Mouse (Mus musculus) lung, embryonic 15.5 days (tissue): ENCODE results near the gene Thap3. TPM values are rescaled to one million over a fixed set of nuclear protein-coding genes. Genes with fewer than 3 reads are reported as not detected.

Experiments used
- ATAC-seq: fragments of 200-750 bp; cut with Nextera tagmentation; 2 replicates; pipeline ENCODE4 v1.8.0; 2017; ENCODE audit warnings: moderate number of reproducible peaks, borderline replicate concordance; ENCODE audit not compliant: low FRiP score, low TSS enrichment; ENCODE audit errors: extremely low read depth
- H3K27ac ChIP-seq: fragments of 300-500 bp; sonication (generic); 2 replicates; pipeline ENCODE4 v1.5.1; 2015; ENCODE audit warnings: moderate library complexity, mild to moderate bottlenecking, inconsistent platforms
- H3K27me3 ChIP-seq: fragments of 300-500 bp; sonication (generic); 2 replicates; pipeline ENCODE4 v1.6.1; 2015; ENCODE audit warnings: inconsistent platforms
- H3K36me3 ChIP-seq: fragments of 300-500 bp; sonication (generic); 2 replicates; pipeline ENCODE4 v1.6.1; 2015; ENCODE audit warnings: inconsistent platforms
- H3K4me1 ChIP-seq: fragments of 300-500 bp; sonication (generic); 2 replicates; pipeline ENCODE4 v1.6.1; 2015; ENCODE audit warnings: inconsistent platforms
- H3K4me2 ChIP-seq: fragments of 300-500 bp; sonication (generic); 2 replicates; pipeline ENCODE4 v1.6.1; 2015; ENCODE audit warnings: inconsistent platforms, mild to moderate bottlenecking, moderate library complexity
- H3K4me3 ChIP-seq: fragments of 300-500 bp; sonication (generic); 2 replicates; pipeline ENCODE4 v1.5.1; 2015; ENCODE audit warnings: mild to moderate bottlenecking, inconsistent platforms
- H3K9ac ChIP-seq: fragments of 300-500 bp; sonication (generic); 2 replicates; pipeline ENCODE4 v1.6.1; 2015; ENCODE audit warnings: inconsistent platforms
- H3K9me3 ChIP-seq: fragments of 300-500 bp; sonication (generic); 2 replicates; pipeline ENCODE4 v1.6.1; 2016; ENCODE audit warnings: inconsistent platforms
- WGBS: fragments of 180-500 bp; shearing (Covaris S2); methylation state at CpG from one replicate; pipeline ENCODE4 v1.1.7; 2015; 5-methylcytosine and 5-hydroxymethylcytosine counted together
- polyA plus RNA-seq: library from polyadenylated mRNA; unstranded; fragments of >200 nt; fragmentation: Nextera tagmentation; extraction: Ambion mirVana; gene quantifications from 2 replicates; pipeline ENCODE4 v1.2.1, GENCODE M21; 2015

The Thap3 gene
- polyA plus RNA-seq, 1 experiment from 2014 or later: 41.1 TPM

- Histone ChIP-seq H3K9me3 (no peaks in the 10 kb centered on the region), H3K4me1 (peaks cover 30% of the 10 kb centered on the region), H3K27ac (peak overlapping the region; percentile 24; the same call in 1 of the 2 replicates), H3K36me3 (peaks cover 61% of the 10 kb centered on the region), H3K27me3 (no peaks in the 10 kb centered on the region), H3K4me3 (no peak overlapping the region), H3K9ac (no peak overlapping the region), H3K4me2 (no peak overlapping the region)
- 71% methylated on average over 12 of the region's 12 CpGs for WGBS
- no peak for ATAC-seq
Measured at GRCm38 (mm10) chr4:152021568-152022097, 32.8 kb upstream of the Thap3 start.

GRCm38 (mm10) chr4:152020024-152020423, 31.2 kb upstream of the Thap3 start:
- Histone ChIP-seq H3K9me3 (no peaks in the 10 kb centered on the region), H3K27ac (no peak overlapping the region), H3K4me3 (no peak overlapping the region), H3K36me3 (peaks cover 77% of the 10 kb centered on the region), H3K4me1 (peaks cover 14% of the 10 kb centered on the region), H3K27me3 (no peaks in the 10 kb centered on the region), H3K9ac (no peak overlapping the region), H3K4me2 (no peak overlapping the region)
- 91% methylated on average over 21 of the region's 21 CpGs for WGBS
- no peak for ATAC-seq

- WGBS: 76% methylated on average over 6 of the region's 6 CpGs
- no peak overlapping the region for H3K9ac ChIP-seq
- peaks cover 5% of the 10 kb centered on the region; the same call in 1 of the 2 replicates for H3K4me1 ChIP-seq
- H3K4me3 ChIP-seq: no peak overlapping the region
- no peaks in the 10 kb centered on the region for H3K9me3 ChIP-seq
- H3K36me3 ChIP-seq: peaks cover 83% of the 10 kb centered on the region
- ATAC-seq: no peak
- no peak overlapping the region for H3K27ac ChIP-seq
- no peaks in the 10 kb centered on the region for H3K27me3 ChIP-seq
- H3K4me2 ChIP-seq: no peak overlapping the region
Measured at GRCm38 (mm10) chr4:152019073-152019472, 30.3 kb upstream of the Thap3 start.

- Histone ChIP-seq H3K9me3 (no peaks in the 10 kb centered on the region), H3K4me1 (peaks cover 32% of the 10 kb centered on the region), H3K4me3 (no peak overlapping the region), H3K9ac (no peak overlapping the region), H3K4me2 (no peak overlapping the region), H3K27ac (no peak overlapping the region), H3K27me3 (no peaks in the 10 kb centered on the region), H3K36me3 (peaks cover 46% of the 10 kb centered on the region)
- ATAC-seq: no peak
- 82% methylated on average over 12 of the region's 12 CpGs for WGBS
Measured at GRCm38 (mm10) chr4:152013036-152013813, 24.4 kb upstream of the Thap3 start.

- H3K27ac ChIP-seq: no peak overlapping the region
- H3K36me3 ChIP-seq: peaks cover 40% of the 10 kb centered on the region
Measured at GRCm38 (mm10) chr4:152012109-152012508, 23.3 kb upstream of the Thap3 start.

GRCm38 (mm10) chr4:152011171-152011760, 22.5 kb upstream of the Thap3 start:
- no peaks in the 10 kb centered on the region for H3K27me3 ChIP-seq
- peaks cover 36% of the 10 kb centered on the region for H3K36me3 ChIP-seq
- peaks cover 51% of the 10 kb centered on the region for H3K4me1 ChIP-seq
- no peaks in the 10 kb centered on the region for H3K9me3 ChIP-seq
- ATAC-seq: no peak
- peak overlapping the region; percentile 54; the same call in 1 of the 2 replicates for H3K9ac ChIP-seq
- H3K4me3 ChIP-seq: peak overlapping the region; percentile 61
- H3K27ac ChIP-seq: peak overlapping the region; percentile 95
- 57% methylated on average over 8 of the region's 8 CpGs for WGBS
- H3K4me2 ChIP-seq: peak overlapping the region; percentile 99

More at GRCm38 (mm10) chr4:152012109-152012508, 23.3 kb upstream of the Thap3 start:
- no peaks in the 10 kb centered on the region for H3K27me3 ChIP-seq
- no peaks in the 10 kb centered on the region for H3K9me3 ChIP-seq
- no peak for ATAC-seq
- no peak overlapping the region for H3K4me2 ChIP-seq
- H3K4me3 ChIP-seq: no peak overlapping the region
- peaks cover 43% of the 10 kb centered on the region for H3K4me1 ChIP-seq
- no peak overlapping the region for H3K9ac ChIP-seq
- 93% methylated on average over 16 of the region's 16 CpGs for WGBS

- Histone ChIP-seq H3K36me3 (peaks cover 31% of the 10 kb centered on the region), H3K4me1 (peaks cover 51% of the 10 kb centered on the region), H3K4me2 (peak overlapping the region; percentile 99), H3K27me3 (no peaks in the 10 kb centered on the region), H3K27ac (peak overlapping the region; percentile 95), H3K9me3 (no peaks in the 10 kb centered on the region), H3K4me3 (peak overlapping the region; percentile 61), H3K9ac (peak overlapping the region; percentile 54)
- 9% methylated on average over 13 of the region's 13 CpGs for WGBS
- no peak for ATAC-seq
Measured at GRCm38 (mm10) chr4:152010707-152011134, 21.9 kb upstream of the Thap3 start.

- no peaks in the 10 kb centered on the region for H3K9me3 ChIP-seq
- peak; percentile 17; the same call in 1 of the 2 replicates for ATAC-seq
- H3K4me2 ChIP-seq: peak overlapping the region; percentile 99
- H3K27ac ChIP-seq: peak overlapping the region; percentile 95
- peak overlapping the region; percentile 54 for H3K9ac ChIP-seq
- H3K4me1 ChIP-seq: peaks cover 51% of the 10 kb centered on the region
- under 1% methylated on average over 10 of the region's 10 CpGs for WGBS
- peaks cover 26% of the 10 kb centered on the region for H3K36me3 ChIP-seq
- H3K27me3 ChIP-seq: no peaks in the 10 kb centered on the region
- peak overlapping the region; percentile 61 for H3K4me3 ChIP-seq
Measured at GRCm38 (mm10) chr4:152010091-152010706, 21.4 kb upstream of the Thap3 start.

GRCm38 (mm10) chr4:152009076-152010051, 20.6 kb upstream of the Thap3 start:
- WGBS: 1% methylated on average over 111 of the region's 115 CpGs
- Histone ChIP-seq H3K4me2 (peak overlapping the region; percentile 99), H3K9ac (peak overlapping the region; percentile 54), H3K27ac (peak overlapping the region; percentile 95), H3K4me1 (peaks cover 51% of the 10 kb centered on the region), H3K4me3 (peak overlapping the region; percentile 61), H3K9me3 (no peaks in the 10 kb centered on the region), H3K36me3 (peaks cover 18% of the 10 kb centered on the region), H3K27me3 (no peaks in the 10 kb centered on the region)
- peak; percentile 82 for ATAC-seq

- Histone ChIP-seq H3K4me1 (peaks cover 51% of the 10 kb centered on the region), H3K9me3 (no peaks in the 10 kb centered on the region), H3K36me3 (peaks cover 12% of the 10 kb centered on the region; the same call in 1 of the 2 replicates), H3K9ac (peak within 1 kb of the TSS; percentile 54), H3K4me2 (peak within 1 kb of the TSS; percentile 99), H3K4me3 (peak within 1 kb of the TSS; percentile 61), H3K27ac (peak within 1 kb of the TSS; percentile 95), H3K27me3 (no peaks in the 10 kb centered on the region)
- ATAC-seq: peak; percentile 92
- WGBS: under 1% methylated on average over 45 of the region's 45 CpGs
Measured at GRCm38 (mm10) chr4:152008622-152009075, 19.9 kb upstream of the Thap3 start, which contains the start of gene Klhl21. Klhl21 (plus strand) TSS chr4:152008803.
